Mouse (Mus musculus): Measurements from ENCODE around the gene Gk5. TPM values are rescaled to one million over a fixed set of nuclear protein-coding genes. Genes with fewer than 3 reads are reported as not detected.
"Not testable (repeated sequence)": the region's sequence is repeated elsewhere in the genome, so short reads cannot be mapped to it uniquely, and the experiment has no call there.

Gene Gk5
- 2.1 and 2.9 TPM in 2 replicates for polyA plus RNA-seq (2015; fragmentation: Nextera tagmentation; extraction: Ambion mirVana)

DNA sequence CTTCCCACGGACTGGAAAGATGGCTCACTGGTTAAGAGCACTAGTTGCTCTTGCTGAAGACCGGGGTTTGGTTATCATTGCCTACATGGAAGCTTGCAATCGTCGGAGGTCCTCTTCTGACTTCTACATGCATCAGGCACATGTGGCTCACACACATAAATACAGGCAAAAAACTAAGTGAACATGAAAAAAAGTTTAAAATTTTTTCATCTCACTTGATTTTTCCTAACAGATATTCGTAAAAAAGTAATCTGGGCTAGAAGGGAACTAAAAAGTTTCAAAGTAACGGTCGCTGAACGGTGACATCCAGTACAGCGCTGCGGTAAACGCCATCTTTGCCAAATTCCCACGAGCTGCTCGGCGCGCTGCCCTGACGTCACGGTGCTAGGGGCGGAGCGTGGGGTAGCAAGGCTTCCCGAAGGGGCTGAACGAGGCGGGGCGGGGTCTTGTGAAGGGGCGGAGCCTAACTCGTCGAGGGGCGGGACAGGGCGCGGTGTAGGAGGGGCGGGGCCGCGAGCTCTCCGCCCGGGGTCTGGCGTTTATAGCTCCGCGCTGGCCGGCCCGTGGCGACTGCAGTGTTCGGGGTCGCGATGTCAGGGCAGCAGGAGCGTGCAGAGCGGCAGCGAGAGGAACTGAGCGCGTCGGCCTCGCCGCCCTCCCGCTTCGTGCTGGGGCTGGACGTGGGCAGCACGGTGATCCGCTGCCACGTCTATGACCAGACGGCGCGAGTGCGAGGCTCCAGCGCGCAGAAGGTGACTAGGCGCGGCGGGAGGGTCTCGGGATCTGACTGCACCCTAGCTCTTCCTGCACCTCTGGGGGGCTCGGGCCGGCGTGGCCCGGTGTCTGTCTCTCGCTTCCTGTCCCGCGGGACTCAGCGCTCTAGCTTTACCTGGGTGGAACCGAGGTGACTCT lies at the start of gene Gk5:
Gk5 (plus strand) TSS at position 502 of the 912 bp plus-strand sequence.
- no peaks in the 10 kb centered on the region for H3K36me3 ChIP-seq
- H3K9me3 ChIP-seq = no peaks in the 10 kb centered on the region
- H3K4me1 ChIP-seq (replicated peaks) = 0 out of 2 replicates have a peak, but pooled peaks cover 5% of the 10 kb centered on the region
- ATAC-seq (ENCODE audit: low read depth) = peak; percentile 96
- 1% methylated on average over 76 of the region's 76 CpGs for WGBS
- H3K9ac ChIP-seq = peak within 1 kb of the TSS; percentile 74
- no peak within 1 kb of the TSS; the same call in 1 of the 2 replicates for H3K27ac ChIP-seq (replicated peaks)
- peak within 1 kb of the TSS; percentile 70 for H3K4me3 ChIP-seq
- H3K27me3 ChIP-seq = no peaks in the 10 kb centered on the region
- H3K4me2 ChIP-seq = peak within 1 kb of the TSS; percentile 73

DNA sequence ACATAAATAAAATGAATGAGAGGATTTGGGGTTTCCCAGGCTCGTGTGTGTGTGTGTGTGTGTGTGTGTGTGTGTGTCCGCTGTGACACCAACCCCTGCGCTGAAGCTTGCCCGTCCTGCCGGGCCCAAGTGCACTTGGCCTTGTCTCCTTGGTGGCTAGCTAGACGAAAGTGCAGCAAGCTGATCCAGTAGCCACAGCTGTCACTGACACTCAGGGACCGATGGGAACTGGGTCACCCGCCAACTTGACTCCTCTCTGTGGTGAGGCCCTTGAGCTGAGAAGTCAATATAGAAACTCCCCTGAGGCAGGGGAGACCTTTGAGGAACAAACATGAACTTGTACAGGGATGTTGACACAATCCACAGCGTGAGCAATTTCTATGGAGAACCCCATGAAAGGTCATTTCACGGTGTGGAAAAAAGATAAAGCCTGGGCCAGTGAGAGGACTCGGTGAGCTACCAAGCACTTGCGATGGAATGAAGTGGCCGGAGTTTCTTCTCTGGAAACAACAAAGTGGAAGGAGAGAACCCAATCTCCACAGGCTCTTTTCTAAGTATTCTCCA lies 40.3 kb upstream of the Gk5 start:
- 88% methylated on average over 13 of the region's 13 CpGs for WGBS
- no peaks in the 10 kb centered on the region for H3K27me3 ChIP-seq
- no peak for ATAC-seq (ENCODE audit: low read depth)

DNA sequence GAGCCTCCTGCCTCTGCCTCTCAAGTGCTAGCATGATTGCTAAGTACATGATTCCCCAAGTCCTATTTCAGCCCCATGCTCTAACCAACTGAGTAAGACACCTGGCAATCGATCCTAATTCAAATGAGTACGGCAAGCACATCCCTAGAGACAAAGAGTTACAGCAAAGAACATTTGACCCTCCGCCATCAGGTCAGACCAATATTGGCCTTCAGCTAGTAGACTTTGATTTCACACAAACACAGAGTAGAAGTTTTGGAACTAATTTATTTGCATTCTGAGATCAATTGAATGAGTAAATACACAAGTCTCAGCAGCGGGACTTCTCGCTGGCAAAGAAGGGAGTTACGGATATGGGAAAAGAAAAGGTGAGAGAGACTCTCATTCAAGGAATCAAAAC lies 33.9 kb upstream of the Gk5 start:
- no peak overlapping the region for H3K4me3 ChIP-seq
- H3K9ac ChIP-seq = no peak overlapping the region
- no peaks in the 10 kb centered on the region for H3K36me3 ChIP-seq
- H3K4me1 ChIP-seq (replicated peaks) = no peaks in the 10 kb centered on the region
- no peak overlapping the region for H3K27ac ChIP-seq (replicated peaks)
- no peaks in the 10 kb centered on the region for H3K27me3 ChIP-seq
- WGBS = 93% methylated on average over 6 of the region's 6 CpGs
- no peaks in the 10 kb centered on the region for H3K9me3 ChIP-seq
- no peak overlapping the region for H3K4me2 ChIP-seq
- ATAC-seq (ENCODE audit: low read depth) = no peak

More for the DNA sequence above, 40.3 kb upstream of the Gk5 start:
- H3K4me2 ChIP-seq = no peak overlapping the region
- no peaks in the 10 kb centered on the region for H3K4me1 ChIP-seq (replicated peaks)
- H3K36me3 ChIP-seq = no peaks in the 10 kb centered on the region
- no peak overlapping the region for H3K9ac ChIP-seq
- H3K4me3 ChIP-seq = no peak overlapping the region
- no peaks in the 10 kb centered on the region for H3K9me3 ChIP-seq
- H3K27ac ChIP-seq (replicated peaks) = no peak overlapping the region

DNA sequence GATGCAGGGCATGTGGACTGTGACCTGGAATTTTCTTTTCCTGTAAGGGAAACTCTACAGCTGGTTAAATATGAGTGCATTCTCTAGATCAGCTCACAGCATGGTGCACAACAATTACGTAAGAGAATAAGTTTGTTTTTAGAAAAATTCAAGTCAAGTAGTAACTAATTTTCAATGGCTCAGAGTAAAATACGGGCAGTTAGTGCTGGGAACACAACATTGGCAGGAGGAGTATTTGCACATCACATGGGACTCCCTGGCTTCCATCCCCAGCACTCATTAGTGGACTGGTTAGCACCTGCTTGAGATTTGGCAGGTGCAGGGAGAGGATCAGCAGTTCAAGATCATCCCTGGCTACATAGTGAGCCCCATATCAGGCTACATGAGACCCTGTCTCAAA lies 31.5 kb upstream of the Gk5 start:
- H3K4me2 ChIP-seq = no peak overlapping the region
- no peaks in the 10 kb centered on the region for H3K27me3 ChIP-seq
- H3K9ac ChIP-seq = no peak overlapping the region
- WGBS = 88% methylated on average over 2 of the region's 2 CpGs
- no peak for ATAC-seq (ENCODE audit: low read depth)
- no peak overlapping the region for H3K27ac ChIP-seq (replicated peaks)
- no peaks in the 10 kb centered on the region for H3K36me3 ChIP-seq
- no peak overlapping the region for H3K4me3 ChIP-seq
- H3K4me1 ChIP-seq (replicated peaks) = no peaks in the 10 kb centered on the region
- H3K9me3 ChIP-seq = no peaks in the 10 kb centered on the region

DNA sequence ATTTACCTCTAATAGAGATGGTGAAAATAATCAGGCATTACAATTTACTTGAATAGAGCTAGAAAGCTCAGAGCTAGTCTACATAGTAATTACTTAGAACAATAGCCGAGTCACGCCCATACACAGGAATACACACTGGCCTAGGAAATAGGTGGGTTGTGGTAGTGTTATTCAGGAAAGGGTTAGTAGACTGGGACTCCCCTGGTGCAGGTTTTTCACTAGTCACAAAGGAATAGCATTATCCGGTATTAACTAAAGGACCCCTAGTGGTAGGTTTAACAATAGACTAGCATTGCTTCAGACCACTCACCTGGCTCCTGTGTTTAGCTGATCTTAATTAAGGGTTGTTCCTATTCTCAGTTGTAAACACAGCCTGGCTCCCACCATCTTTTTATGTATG lies 30.7 kb upstream of the Gk5 start:
- not testable (repeated sequence) for H3K4me1 ChIP-seq (replicated peaks); H3K27ac ChIP-seq (replicated peaks); H3K4me3 ChIP-seq; ATAC-seq (ENCODE audit: low read depth); H3K36me3 ChIP-seq; H3K4me2 ChIP-seq; H3K9ac ChIP-seq; H3K27me3 ChIP-seq; H3K9me3 ChIP-seq
- WGBS = 87% methylated on average over 3 of the region's 3 CpGs

DNA sequence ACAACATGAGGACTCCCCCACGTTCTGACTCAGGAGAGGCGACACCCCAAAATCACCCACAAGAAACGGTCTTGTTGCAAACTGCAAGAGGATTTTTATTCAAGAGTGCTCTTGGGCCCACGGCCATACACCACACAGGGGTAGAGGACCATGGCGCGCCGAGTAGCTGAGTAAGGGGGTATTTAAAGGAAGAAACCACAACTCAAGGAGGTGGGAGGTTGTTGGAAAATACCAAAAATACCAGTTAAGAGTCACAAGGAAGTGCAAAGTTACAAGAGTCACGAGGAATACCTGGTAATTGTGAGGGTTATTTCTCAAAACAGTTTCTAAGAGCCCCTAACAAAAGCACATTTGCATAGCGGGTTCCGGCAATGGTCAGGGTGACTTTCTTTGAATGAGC lies 26.5 kb upstream of the Gk5 start:
- ATAC-seq (ENCODE audit: low read depth); H3K4me3 ChIP-seq; H3K4me1 ChIP-seq (replicated peaks); H3K27ac ChIP-seq (replicated peaks); H3K9ac ChIP-seq; H3K4me2 ChIP-seq; H3K27me3 ChIP-seq; H3K36me3 ChIP-seq: not testable (repeated sequence)
- WGBS = 92% methylated on average over 10 of the region's 10 CpGs
- peaks cover 14% of the 10 kb centered on the region for H3K9me3 ChIP-seq

DNA sequence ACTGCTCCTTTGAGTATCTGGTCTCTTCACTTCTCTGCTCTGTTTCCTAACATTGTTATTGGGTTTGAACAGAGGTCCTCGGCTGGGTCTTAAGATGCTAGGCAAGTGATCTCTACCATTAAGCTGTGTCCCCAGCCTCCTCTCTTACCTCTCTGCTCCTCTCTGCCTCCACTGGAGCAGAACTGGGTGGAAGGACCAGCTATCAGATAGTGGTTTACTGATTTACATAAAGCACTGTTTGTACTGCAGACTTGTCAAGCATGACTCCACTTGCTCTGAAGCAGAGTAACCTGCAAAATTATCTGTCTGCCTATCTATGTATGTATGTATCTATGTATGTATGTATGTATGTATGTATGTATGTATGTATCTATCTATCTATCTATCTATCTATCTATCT lies 25.9 kb upstream of the Gk5 start:
- no peak overlapping the region for H3K4me3 ChIP-seq
- 91% methylated on average over 1 of the region's 1 CpGs for WGBS
- no peak overlapping the region for H3K9ac ChIP-seq
- H3K4me2 ChIP-seq = no peak overlapping the region
- no peaks in the 10 kb centered on the region for H3K27me3 ChIP-seq
- H3K36me3 ChIP-seq = no peaks in the 10 kb centered on the region
- ATAC-seq (ENCODE audit: low read depth) = no peak
- peaks cover 14% of the 10 kb centered on the region for H3K9me3 ChIP-seq
- H3K4me1 ChIP-seq (replicated peaks) = no peaks in the 10 kb centered on the region
- H3K27ac ChIP-seq (replicated peaks) = no peak overlapping the region

DNA sequence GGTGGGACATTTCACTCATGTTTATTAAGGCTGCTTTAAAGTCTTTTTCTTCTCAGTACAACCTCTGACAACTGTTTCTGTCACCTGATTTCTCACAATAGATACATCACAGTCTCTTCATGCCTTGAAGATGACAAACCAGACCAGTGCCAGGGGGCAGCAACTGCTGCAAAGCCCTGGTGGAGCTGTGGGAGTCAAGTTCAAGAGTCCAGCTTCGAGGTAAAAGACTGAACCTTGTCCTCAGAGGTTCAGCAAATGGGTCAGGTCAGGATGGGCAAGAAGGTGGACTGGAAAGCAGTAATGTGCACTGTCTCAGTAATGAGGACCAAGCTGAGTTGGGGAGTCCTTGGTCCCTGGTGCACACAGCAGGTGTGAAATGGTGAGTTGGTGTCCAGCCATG lies 24.8 kb upstream of the Gk5 start:
- no peaks in the 10 kb centered on the region for H3K27me3 ChIP-seq
- H3K36me3 ChIP-seq = no peaks in the 10 kb centered on the region
- peaks cover 23% of the 10 kb centered on the region for H3K9me3 ChIP-seq
- no peaks in the 10 kb centered on the region for H3K4me1 ChIP-seq (replicated peaks)
- no peak overlapping the region for H3K27ac ChIP-seq (replicated peaks)
- no peak overlapping the region for H3K4me2 ChIP-seq
- no peak overlapping the region for H3K9ac ChIP-seq
- WGBS = 65% methylated on average over 1 of the region's 1 CpGs
- ATAC-seq (ENCODE audit: low read depth) = no peak
- no peak overlapping the region for H3K4me3 ChIP-seq

DNA sequence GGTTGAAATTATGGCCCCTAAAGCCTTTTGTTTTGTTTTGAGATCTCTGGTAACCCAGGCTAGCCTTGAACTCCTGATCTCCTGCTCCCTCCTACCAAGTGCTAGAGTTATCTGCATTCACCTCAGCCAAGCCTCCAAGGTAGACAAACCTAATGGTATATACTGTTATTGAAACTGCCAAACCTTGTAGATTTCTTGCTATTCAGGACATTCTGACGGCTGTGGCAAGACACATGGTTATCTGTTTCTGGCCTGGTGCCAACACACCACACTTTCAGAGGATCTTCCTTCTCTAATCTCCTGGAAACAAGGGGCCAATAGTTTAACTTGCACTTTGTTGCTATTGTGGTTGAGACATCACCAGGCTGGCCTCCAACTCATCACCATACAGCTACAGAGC lies 24.0 kb upstream of the Gk5 start:
- 77% methylated on average over 1 of the region's 1 CpGs for WGBS
- Histone ChIP-seq H3K4me3 (no peak overlapping the region), H3K27me3 (no peaks in the 10 kb centered on the region)

DNA sequence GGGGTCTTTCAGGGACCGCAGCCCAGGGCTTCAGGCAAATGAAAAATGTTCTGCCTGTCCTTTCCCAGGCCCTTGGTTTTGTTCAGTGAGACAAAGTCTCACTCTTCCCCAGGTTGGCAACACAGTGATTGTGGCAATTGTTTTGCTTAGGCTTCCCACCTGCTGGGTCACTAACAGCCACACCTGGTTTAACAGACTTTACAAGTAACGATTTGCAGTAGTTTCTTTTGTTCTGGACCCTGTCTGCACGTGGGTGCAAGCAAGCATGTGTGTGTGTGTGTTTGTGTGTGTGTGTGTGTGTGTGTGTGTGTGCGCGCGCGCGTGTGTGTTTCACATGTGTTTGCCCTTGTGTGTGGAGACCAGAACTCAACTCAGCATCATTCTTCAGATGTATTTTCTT lies 16.3 kb upstream of the Gk5 start:
- Histone ChIP-seq H3K9me3 (peaks cover 18% of the 10 kb centered on the region), H3K4me3 (no peak overlapping the region), H3K9ac (no peak overlapping the region), H3K4me1 (replicated peaks) (no peaks in the 10 kb centered on the region), H3K4me2 (no peak overlapping the region), H3K27ac (replicated peaks) (no peak overlapping the region), H3K36me3 (no peaks in the 10 kb centered on the region), H3K27me3 (no peaks in the 10 kb centered on the region)
- no peak for ATAC-seq (ENCODE audit: low read depth)
- WGBS = 86% methylated on average over 8 of the region's 8 CpGs

More for the DNA sequence above, 24.0 kb upstream of the Gk5 start:
- Histone ChIP-seq H3K4me1 (replicated peaks) (no peaks in the 10 kb centered on the region), H3K9me3 (peaks cover 31% of the 10 kb centered on the region), H3K4me2 (no peak overlapping the region), H3K9ac (no peak overlapping the region), H3K27ac (replicated peaks) (no peak overlapping the region), H3K36me3 (no peaks in the 10 kb centered on the region)
- no peak for ATAC-seq (ENCODE audit: low read depth)

DNA sequence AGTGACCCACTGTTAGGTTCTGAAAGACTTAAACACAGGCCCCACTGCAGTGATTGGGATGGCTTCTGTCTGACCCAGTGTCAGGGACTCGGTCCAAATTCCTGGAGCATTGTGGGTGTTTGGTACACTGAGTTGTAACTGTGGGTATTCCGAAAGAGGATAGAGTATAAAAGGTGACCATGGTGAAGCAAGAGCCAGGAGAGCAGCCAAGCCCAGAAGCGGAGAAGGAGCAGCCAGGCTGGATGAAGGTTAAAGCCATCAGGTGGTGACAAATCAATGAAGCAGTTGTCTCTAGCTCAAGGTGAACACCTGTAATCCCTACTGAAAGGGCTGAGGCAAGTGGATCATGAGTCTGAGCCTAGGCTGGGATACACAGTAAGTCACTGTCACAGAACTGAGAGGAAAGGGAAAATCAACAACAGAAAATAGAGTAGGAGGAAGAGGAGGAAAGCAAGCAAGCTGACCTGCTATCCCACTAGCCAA lies 6.2 kb upstream of the Gk5 start:
- WGBS = 87% methylated on average over 3 of the region's 3 CpGs

DNA sequence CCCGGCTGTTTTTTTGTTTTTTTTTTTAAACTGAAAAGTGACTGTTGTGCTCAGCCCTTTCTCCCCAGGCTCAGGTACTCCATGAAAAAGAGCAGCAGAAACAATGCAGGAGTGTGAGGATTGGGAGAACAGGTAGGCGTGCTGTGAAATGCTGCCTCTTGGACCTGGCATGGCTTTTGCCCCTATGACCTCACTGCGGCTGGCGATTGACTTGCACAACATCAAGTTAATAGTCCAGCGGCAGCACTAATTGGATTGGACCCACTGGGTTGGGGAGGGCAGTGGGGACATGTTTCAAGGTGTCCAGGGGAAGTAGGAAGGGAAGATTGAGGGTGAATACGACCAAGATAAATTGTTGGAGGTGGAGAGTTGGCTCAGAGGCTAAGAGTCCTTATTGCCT lies 2.4 kb upstream of the Gk5 start:
- no peak for ATAC-seq (ENCODE audit: low read depth)
- WGBS = 90% methylated on average over 6 of the region's 6 CpGs
- H3K4me2 ChIP-seq = no peak overlapping the region
- no peak overlapping the region for H3K9ac ChIP-seq
- H3K27me3 ChIP-seq = no peaks in the 10 kb centered on the region
- no peaks in the 10 kb centered on the region for H3K36me3 ChIP-seq
- no peaks in the 10 kb centered on the region for H3K9me3 ChIP-seq
- H3K4me1 ChIP-seq (replicated peaks) = 0 out of 2 replicates have a peak, but pooled peaks cover 5% of the 10 kb centered on the region
- H3K4me3 ChIP-seq = no peak overlapping the region
- no peak overlapping the region for H3K27ac ChIP-seq (replicated peaks)

More for the DNA sequence above, 6.2 kb upstream of the Gk5 start:
- H3K36me3 ChIP-seq = no peaks in the 10 kb centered on the region
- no peak overlapping the region for H3K4me2 ChIP-seq
- no peak overlapping the region for H3K4me3 ChIP-seq
- ATAC-seq (ENCODE audit: low read depth) = no peak
- no peaks in the 10 kb centered on the region for H3K4me1 ChIP-seq (replicated peaks)
- no peak overlapping the region for H3K27ac ChIP-seq (replicated peaks)
- no peaks in the 10 kb centered on the region for H3K9me3 ChIP-seq
- no peaks in the 10 kb centered on the region for H3K27me3 ChIP-seq
- H3K9ac ChIP-seq = no peak overlapping the region
